Mouse (Mus musculus): ENCODE measurements at regions not wholly inside any gene's neighbourhood (a gene's known extent, or its start where the extent isn't known, plus 50 kb on each side); places are given as distances from the start of the nearest gene placed in this dataset.
A peak's percentile ranks its signal among the peaks of the same experiment; 100 is the strongest.

GRCm38 (mm10) chr1:90287251-90287650 is 83.5 kb downstream of the Ackr3 start:
- ATAC-seq (replicated peaks; ENCODE audit: low read depth, poor library complexity, severe bottlenecking), result no peak

- peak; percentile 93 for ATAC-seq (replicated peaks; ENCODE audit: low read depth, poor library complexity, severe bottlenecking)
Observed at GRCm38 (mm10) chr1:90288892-90289731, 85.3 kb downstream of the Ackr3 start.

- ATAC-seq (replicated peaks; ENCODE audit: low read depth, poor library complexity, severe bottlenecking), result no peak
Observed at GRCm38 (mm10) chr1:90289732-90290215, 86.0 kb downstream of the Ackr3 start.

- no peak for ATAC-seq (replicated peaks; ENCODE audit: low read depth, poor library complexity, severe bottlenecking)
Observed at GRCm38 (mm10) chr1:90290428-90291197, 86.8 kb downstream of the Ackr3 start.

- ATAC-seq (replicated peaks; ENCODE audit: low read depth, poor library complexity, severe bottlenecking), result no peak
Observed at GRCm38 (mm10) chr1:90291256-90291655, 87.5 kb downstream of the Ackr3 start.

DNA sequence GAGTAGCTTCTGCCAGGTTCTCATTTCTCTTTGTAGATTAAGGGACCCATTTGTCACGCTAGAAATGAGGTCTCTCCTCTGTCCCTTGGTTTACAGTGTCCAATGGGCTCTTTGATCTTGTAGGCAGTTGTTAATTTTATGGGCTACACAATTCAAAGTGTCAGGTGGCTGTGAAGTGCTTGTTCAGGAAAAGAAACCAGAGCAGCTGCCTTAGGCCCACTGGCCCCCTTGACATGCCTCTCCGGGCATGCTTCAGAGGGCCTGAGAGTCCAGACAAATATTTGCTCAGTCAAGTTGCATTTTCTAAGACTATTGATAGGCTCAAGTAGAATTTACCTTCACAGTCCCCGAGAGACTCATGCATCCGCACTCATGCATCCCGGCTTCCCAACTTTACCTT is 94.0 kb downstream of the Ackr3 start:
- no peak for ATAC-seq (replicated peaks; ENCODE audit: low read depth, poor library complexity, severe bottlenecking)

GRCm38 (mm10) chr1:90300229-90300628 is 96.4 kb downstream of the Ackr3 start:
- ATAC-seq (replicated peaks; ENCODE audit: low read depth, poor library complexity, severe bottlenecking), result no peak

DNA sequence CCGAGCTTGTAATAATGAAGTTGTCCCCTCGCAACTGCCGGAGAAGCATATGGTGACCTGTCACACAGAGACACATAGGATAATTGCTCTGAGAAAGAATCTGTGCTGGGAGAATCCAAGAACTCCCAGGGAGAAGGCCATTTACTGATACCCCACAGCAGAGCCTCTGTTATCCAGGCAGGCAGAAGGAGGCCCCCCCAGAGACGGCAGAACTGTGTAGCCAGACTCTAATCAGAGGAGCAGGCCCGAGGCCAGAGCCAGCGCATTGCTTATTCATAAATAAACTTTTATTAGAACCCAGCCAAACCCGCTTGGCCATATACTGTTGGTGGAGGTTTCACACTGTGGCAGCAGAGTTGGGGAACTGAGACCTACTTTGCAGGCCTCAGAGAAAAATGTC is 100.6 kb downstream of the Ackr3 start:
- ATAC-seq (replicated peaks; ENCODE audit: low read depth, poor library complexity, severe bottlenecking), result no peak

- ATAC-seq (replicated peaks; ENCODE audit: low read depth, poor library complexity, severe bottlenecking), result peak; percentile 63
Observed at GRCm38 (mm10) chr1:90311016-90311415, 107.2 kb downstream of the Ackr3 start.

DNA sequence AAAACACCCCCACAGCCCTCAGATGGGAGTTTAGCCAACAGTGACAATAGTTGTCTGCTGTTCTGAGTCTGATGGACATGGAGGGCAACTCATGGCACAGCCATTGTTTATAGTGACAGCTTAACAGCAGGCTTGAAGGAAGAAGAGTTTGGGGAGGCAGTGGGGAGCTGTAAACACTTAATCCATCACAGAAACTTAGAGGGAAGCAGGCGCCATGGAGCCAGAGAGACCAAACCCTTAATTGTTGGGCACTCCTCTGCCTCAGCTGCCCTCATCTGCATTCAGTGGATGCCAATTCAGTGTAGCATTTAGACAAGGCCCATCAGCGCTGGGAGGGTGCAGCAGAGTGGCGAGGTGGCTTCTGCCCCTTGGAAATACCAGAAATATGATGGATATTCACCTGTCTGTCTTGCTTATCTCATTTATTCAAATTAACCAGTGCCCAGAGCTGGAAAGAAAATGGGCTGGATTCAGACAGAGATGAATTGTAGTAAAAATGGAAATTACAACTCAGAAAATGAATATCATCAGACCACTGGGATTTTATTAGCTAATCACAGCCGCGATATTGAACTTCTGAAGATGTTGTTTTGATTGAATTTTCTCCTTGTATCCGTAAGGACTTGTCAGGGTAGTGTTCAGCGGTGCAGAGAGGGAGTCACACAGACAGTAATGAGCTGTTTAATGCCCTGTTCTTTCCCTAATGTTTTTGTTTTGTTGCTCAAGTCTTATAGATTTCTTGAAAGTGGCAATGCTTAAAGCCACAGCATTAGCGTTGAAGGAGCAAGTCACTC is 108.1 kb downstream of the Ackr3 start:
- no peak for ATAC-seq (replicated peaks; ENCODE audit: low read depth, poor library complexity, severe bottlenecking)

GRCm38 (mm10) chr1:90313750-90314359 is 110.1 kb downstream of the Ackr3 start:
- ATAC-seq (replicated peaks; ENCODE audit: low read depth, poor library complexity, severe bottlenecking), result no peak

GRCm38 (mm10) chr1:90317902-90318301 is 114.1 kb downstream of the Ackr3 start:
- ATAC-seq (replicated peaks; ENCODE audit: low read depth, poor library complexity, severe bottlenecking), result no peak

- ATAC-seq (replicated peaks; ENCODE audit: low read depth, poor library complexity, severe bottlenecking), result no peak
Observed at GRCm38 (mm10) chr1:90318502-90318901, 114.7 kb downstream of the Ackr3 start.

DNA sequence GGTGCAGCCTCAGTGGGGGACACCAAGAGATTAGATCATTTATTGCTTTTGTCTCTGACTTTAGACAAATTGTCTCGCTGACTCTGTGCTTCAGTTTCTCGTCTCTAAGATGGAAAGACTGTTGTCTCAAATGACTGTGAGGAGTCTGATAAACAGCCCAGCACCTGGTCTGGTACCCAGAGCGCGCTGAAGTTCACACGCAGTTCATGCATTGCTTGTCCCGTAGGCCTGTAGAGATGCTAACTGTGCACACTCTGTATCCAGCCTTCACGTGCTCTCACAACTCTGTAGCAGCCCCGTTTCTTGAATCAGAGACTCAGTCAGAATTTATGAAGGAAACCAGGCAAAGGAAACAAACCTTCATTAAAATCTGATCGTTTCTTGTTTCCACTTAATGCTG is 116.7 kb downstream of the Ackr3 start:
- no peak for ATAC-seq (replicated peaks; ENCODE audit: low read depth, poor library complexity, severe bottlenecking)

- ATAC-seq (replicated peaks; ENCODE audit: low read depth, poor library complexity, severe bottlenecking), result no peak
Observed at GRCm38 (mm10) chr1:90321501-90321900, 117.7 kb downstream of the Ackr3 start.

DNA sequence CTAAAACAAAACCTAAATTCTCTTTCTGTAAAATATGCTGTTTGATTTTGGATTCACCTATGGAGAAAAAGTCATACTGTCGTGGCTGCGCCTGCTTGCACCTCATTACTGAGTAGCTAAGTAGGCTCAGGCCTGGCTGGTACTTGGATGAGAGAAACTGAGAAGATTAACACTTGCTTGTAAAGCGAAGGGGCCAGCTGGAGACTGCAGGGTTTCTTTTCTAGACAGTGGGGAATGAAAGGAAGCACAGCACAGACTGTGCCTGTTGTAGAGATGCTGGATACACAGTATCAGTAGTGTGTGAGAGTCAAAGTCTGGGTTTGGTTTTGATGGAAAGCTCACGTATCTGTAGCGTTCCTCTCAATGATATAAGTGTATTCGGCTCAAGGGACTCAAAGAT is 123.5 kb downstream of the Ackr3 start:
- no peak for ATAC-seq (replicated peaks; ENCODE audit: low read depth, poor library complexity, severe bottlenecking)

GRCm38 (mm10) chr1:90332531-90332930 is 128.8 kb downstream of the Ackr3 start:
- ATAC-seq (replicated peaks; ENCODE audit: low read depth, poor library complexity, severe bottlenecking), result no peak

DNA sequence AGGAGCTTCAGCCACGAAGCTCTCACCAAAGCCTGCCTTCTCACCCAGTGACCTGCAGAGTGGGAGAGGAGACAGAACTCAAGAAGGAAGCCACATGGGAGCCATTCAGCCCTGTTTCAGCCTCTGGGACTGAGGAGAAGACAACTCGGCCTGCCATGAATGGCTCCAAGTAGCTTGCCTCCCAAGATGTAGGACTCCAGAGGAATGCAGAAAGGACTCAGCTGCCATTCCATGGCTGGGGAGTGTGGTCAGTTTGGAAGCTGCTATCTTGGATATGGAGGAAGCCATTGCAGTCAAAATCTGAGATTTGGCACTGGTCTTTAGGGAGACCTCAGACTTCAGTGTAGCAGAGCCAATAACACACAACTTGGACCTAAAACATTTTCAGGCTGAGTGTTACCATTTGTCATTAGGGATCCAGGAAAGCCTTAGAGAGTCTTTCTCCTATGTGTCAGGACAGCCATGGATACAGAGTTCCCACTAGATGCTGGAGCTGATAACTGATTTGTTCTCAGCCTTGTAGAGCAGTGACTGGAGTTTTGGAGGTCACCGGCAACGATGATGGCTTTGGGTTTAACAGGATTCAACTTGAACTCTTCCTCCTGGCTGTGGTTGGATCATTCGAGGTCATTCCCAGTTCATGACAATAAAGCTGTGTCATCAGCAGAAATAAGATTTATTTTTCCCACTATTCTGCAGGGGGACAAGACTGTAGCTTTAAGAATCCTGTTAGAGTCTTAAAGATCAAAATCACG is 130.1 kb downstream of the Ackr3 start:
- ATAC-seq (replicated peaks; ENCODE audit: low read depth, poor library complexity, severe bottlenecking), result no peak

DNA sequence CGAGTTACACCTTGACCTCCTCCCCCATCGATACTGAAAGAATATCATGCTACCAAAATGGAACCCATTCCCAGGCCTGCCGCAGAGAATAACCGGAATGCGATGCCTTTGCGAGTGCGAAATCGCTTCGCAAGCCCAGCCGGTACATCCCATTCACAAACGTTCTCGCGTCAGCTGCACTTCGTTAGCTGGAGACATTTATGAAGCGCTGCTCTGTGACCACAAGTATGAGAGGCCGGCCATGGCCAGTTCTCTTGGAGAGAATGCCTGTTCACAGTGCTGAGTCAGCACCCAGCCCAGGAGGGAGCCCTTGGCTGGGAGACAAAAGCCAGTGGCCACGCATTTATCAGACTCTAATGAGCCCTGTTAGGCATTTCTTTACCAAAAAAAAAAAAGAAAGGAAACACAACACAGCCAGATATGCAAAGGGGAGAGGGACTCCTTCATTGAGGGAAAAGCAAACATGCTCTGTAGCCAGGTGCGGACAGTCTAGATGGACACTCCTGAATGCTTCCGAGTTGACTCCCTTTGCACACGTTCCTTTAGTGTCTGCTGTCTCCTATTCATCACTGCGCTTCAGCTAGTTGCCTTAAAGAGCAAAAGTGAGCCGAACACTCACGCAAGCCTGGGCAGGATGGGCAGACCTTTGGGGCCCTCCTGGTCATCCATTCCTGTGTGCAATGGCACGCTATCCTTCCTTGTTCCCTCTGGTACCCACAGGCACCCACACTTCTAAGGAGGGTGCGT is 131.4 kb downstream of the Ackr3 start:
- ATAC-seq (replicated peaks; ENCODE audit: low read depth, poor library complexity, severe bottlenecking), result no peak
